Mouse (Mus musculus): Measurements from ENCODE around the gene Gm8369. TPM values are rescaled to one million over a fixed set of nuclear protein-coding genes. Genes with fewer than 3 reads are reported as not detected.

Gene Gm8369
- polyA plus RNA-seq, 1 experiment from 2014 or later, result not detected

DNA sequence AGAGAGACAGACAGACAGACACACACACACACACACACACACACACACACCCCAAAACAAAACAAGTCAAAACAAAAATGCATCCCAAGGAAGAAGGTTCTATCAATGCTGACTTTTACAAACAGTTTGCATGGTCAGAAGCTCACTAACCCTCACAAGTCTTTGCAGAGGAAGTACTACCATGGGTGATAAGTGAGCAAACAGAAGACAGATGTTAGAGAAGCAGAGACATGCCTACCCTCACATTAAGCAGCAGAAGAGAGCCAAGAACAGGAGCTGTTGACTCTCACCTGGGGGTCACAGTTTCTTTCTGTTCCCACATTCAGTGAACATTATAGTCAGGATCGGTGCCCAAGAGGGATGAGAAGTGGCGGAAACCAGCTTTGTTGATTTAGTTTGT is 6.0 kb upstream of the Gm8369 start:
- H3K36me3 ChIP-seq (ENCODE audit: control insufficient read depth, insufficient read depth, low read length), result no peaks in the 10 kb centered on the region
- no peak overlapping the region for H3K9ac ChIP-seq (ENCODE audit: low read length)
- no peak overlapping the region for H3K27ac ChIP-seq (ENCODE audit: low read depth, low read length)
- H3K9me3 ChIP-seq (ENCODE audit: control insufficient read depth, low read length), result no peaks in the 10 kb centered on the region
- no peaks in the 10 kb centered on the region for H3K4me1 ChIP-seq (ENCODE audit: control insufficient read depth, insufficient read depth, low read length)
- H3K4me2 ChIP-seq, result no peak overlapping the region
- no peak for DNase-seq (ENCODE audit: low spot score, missing footprints)
- no peak overlapping the region for H3K4me3 ChIP-seq (ENCODE audit: low read depth, low read length)
- no peak for ATAC-seq (ENCODE audit: low FRiP score)
- H3K27me3 ChIP-seq (ENCODE audit: control insufficient read depth, insufficient read depth, low read length), result no peaks in the 10 kb centered on the region
- WGBS, result 91% methylated on average over 2 of the region's 2 CpGs

DNA sequence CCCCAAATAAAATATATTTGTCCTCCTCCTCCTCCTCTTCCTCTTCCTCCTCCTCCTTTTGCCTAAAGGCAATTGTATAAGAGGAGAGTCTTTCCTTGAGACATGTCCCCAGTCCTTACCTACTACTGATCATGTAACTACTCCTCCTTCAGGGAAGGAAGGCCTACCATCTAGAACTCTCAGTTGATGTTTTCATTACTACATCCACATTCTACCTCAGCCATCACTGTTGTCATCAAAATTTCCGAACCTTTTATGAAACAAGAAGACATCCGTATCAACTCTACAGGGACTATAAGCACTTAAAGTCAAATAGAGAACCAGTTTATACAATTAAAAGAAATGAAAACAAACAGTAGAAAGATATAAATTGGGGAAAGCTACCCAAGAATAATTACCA is 3.1 kb upstream of the Gm8369 start:
- Histone ChIP-seq H3K4me1 (ENCODE audit: control insufficient read depth, insufficient read depth, low read length) (no peaks in the 10 kb centered on the region), H3K9ac (ENCODE audit: low read length) (no peak overlapping the region), H3K4me2 (no peak overlapping the region), H3K9me3 (ENCODE audit: control insufficient read depth, low read length) (no peaks in the 10 kb centered on the region), H3K4me3 (ENCODE audit: low read depth, low read length) (no peak overlapping the region), H3K27me3 (ENCODE audit: control insufficient read depth, insufficient read depth, low read length) (no peaks in the 10 kb centered on the region), H3K36me3 (ENCODE audit: control insufficient read depth, insufficient read depth, low read length) (no peaks in the 10 kb centered on the region), H3K27ac (ENCODE audit: low read depth, low read length) (no peak overlapping the region)
- WGBS, result 93% methylated on average over 2 of the region's 2 CpGs
- no peak for DNase-seq (ENCODE audit: low spot score, missing footprints)
- ATAC-seq (ENCODE audit: low FRiP score), result no peak

GRCm38 (mm10) chr19:11483941-11484340 is 1.8 kb upstream of the Gm8369 start:
- Histone ChIP-seq H3K9me3 (ENCODE audit: control insufficient read depth, low read length) (no peaks in the 10 kb centered on the region), H3K4me2 (no peak overlapping the region), H3K36me3 (ENCODE audit: control insufficient read depth, insufficient read depth, low read length) (no peaks in the 10 kb centered on the region), H3K4me3 (ENCODE audit: low read depth, low read length) (no peak overlapping the region), H3K27ac (ENCODE audit: low read depth, low read length) (no peak overlapping the region), H3K27me3 (ENCODE audit: control insufficient read depth, insufficient read depth, low read length) (no peaks in the 10 kb centered on the region), H3K9ac (ENCODE audit: low read length) (no peak overlapping the region), H3K4me1 (ENCODE audit: control insufficient read depth, insufficient read depth, low read length) (no peaks in the 10 kb centered on the region)
- WGBS, result 83% methylated on average over 4 of the region's 4 CpGs
- ATAC-seq (ENCODE audit: low FRiP score), result no peak
- no peak for DNase-seq (ENCODE audit: low spot score, missing footprints)

GRCm38 (mm10) chr19:11484388-11484787 is 1.4 kb upstream of the Gm8369 start:
- H3K27me3 ChIP-seq (ENCODE audit: control insufficient read depth, insufficient read depth, low read length), result no peaks in the 10 kb centered on the region
- no peak overlapping the region for H3K4me3 ChIP-seq (ENCODE audit: low read depth, low read length)
- H3K9ac ChIP-seq (ENCODE audit: low read length), result no peak overlapping the region
- H3K27ac ChIP-seq (ENCODE audit: low read depth, low read length), result no peak overlapping the region
- ATAC-seq (ENCODE audit: low FRiP score) (no peak), DNase-seq (ENCODE audit: low spot score, missing footprints) (no peak)
- H3K4me1 ChIP-seq (ENCODE audit: control insufficient read depth, insufficient read depth, low read length), result no peaks in the 10 kb centered on the region
- no peak overlapping the region for H3K4me2 ChIP-seq
- H3K36me3 ChIP-seq (ENCODE audit: control insufficient read depth, insufficient read depth, low read length), result no peaks in the 10 kb centered on the region
- 86% methylated on average over 3 of the region's 3 CpGs for WGBS
- H3K9me3 ChIP-seq (ENCODE audit: control insufficient read depth, low read length), result no peaks in the 10 kb centered on the region

GRCm38 (mm10) chr19:11485266-11485665 is 472 bp upstream of the Gm8369 start:
- no peak overlapping the region for H3K4me3 ChIP-seq (ENCODE audit: low read depth, low read length)
- ATAC-seq (ENCODE audit: low FRiP score), result no peak
- no peaks in the 10 kb centered on the region for H3K4me1 ChIP-seq (ENCODE audit: control insufficient read depth, insufficient read depth, low read length)
- no peak overlapping the region for H3K9ac ChIP-seq (ENCODE audit: low read length)
- no peaks in the 10 kb centered on the region for H3K27me3 ChIP-seq (ENCODE audit: control insufficient read depth, insufficient read depth, low read length)
- H3K9me3 ChIP-seq (ENCODE audit: control insufficient read depth, low read length), result no peaks in the 10 kb centered on the region
- no peak overlapping the region for H3K27ac ChIP-seq (ENCODE audit: low read depth, low read length)
- 87% methylated on average over 3 of the region's 3 CpGs for WGBS
- H3K36me3 ChIP-seq (ENCODE audit: control insufficient read depth, insufficient read depth, low read length), result no peaks in the 10 kb centered on the region
- no peak overlapping the region for H3K4me2 ChIP-seq
- DNase-seq (ENCODE audit: low spot score, missing footprints), result no peak

GRCm38 (mm10) chr19:11486599-11486998 is 861 bp downstream of the Gm8369 start:
- WGBS, result 73% methylated on average over 1 of the region's 1 CpGs
- H3K4me3 ChIP-seq (ENCODE audit: low read depth, low read length), result no peak overlapping the region
- no peaks in the 10 kb centered on the region for H3K36me3 ChIP-seq (ENCODE audit: control insufficient read depth, insufficient read depth, low read length)
- ATAC-seq (ENCODE audit: low FRiP score) (no peak), DNase-seq (ENCODE audit: low spot score, missing footprints) (no peak)
- H3K9ac ChIP-seq (ENCODE audit: low read length), result no peak overlapping the region
- H3K27me3 ChIP-seq (ENCODE audit: control insufficient read depth, insufficient read depth, low read length), result no peaks in the 10 kb centered on the region
- no peaks in the 10 kb centered on the region for H3K9me3 ChIP-seq (ENCODE audit: control insufficient read depth, low read length)
- no peaks in the 10 kb centered on the region for H3K4me1 ChIP-seq (ENCODE audit: control insufficient read depth, insufficient read depth, low read length)
- no peak overlapping the region for H3K27ac ChIP-seq (ENCODE audit: low read depth, low read length)
- no peak overlapping the region for H3K4me2 ChIP-seq

- ATAC-seq (ENCODE audit: low FRiP score) (no peak), DNase-seq (ENCODE audit: low spot score, missing footprints) (no peak)
- WGBS, result 86% methylated on average over 4 of the region's 4 CpGs
- H3K9me3 ChIP-seq (ENCODE audit: control insufficient read depth, low read length), result no peaks in the 10 kb centered on the region
- H3K4me1 ChIP-seq (ENCODE audit: control insufficient read depth, insufficient read depth, low read length), result no peaks in the 10 kb centered on the region
- H3K36me3 ChIP-seq (ENCODE audit: control insufficient read depth, insufficient read depth, low read length), result no peaks in the 10 kb centered on the region
- no peak overlapping the region for H3K4me3 ChIP-seq (ENCODE audit: low read depth, low read length)
- no peak overlapping the region for H3K4me2 ChIP-seq
- H3K27me3 ChIP-seq (ENCODE audit: control insufficient read depth, insufficient read depth, low read length), result no peaks in the 10 kb centered on the region
- H3K9ac ChIP-seq (ENCODE audit: low read length), result no peak overlapping the region
- no peak overlapping the region for H3K27ac ChIP-seq (ENCODE audit: low read depth, low read length)
Observed at GRCm38 (mm10) chr19:11491406-11492189, 5.9 kb downstream of the Gm8369 start.

- 70% methylated on average over 1 of the region's 1 CpGs for WGBS
- ATAC-seq (ENCODE audit: low FRiP score), result no peak
- no peaks in the 10 kb centered on the region for H3K9me3 ChIP-seq (ENCODE audit: control insufficient read depth, low read length)
- no peak for DNase-seq (ENCODE audit: low spot score, missing footprints)
- H3K27me3 ChIP-seq (ENCODE audit: control insufficient read depth, insufficient read depth, low read length), result no peaks in the 10 kb centered on the region
- no peaks in the 10 kb centered on the region for H3K4me1 ChIP-seq (ENCODE audit: control insufficient read depth, insufficient read depth, low read length)
- H3K27ac ChIP-seq (ENCODE audit: low read depth, low read length), result no peak overlapping the region
- no peaks in the 10 kb centered on the region for H3K36me3 ChIP-seq (ENCODE audit: control insufficient read depth, insufficient read depth, low read length)
- H3K9ac ChIP-seq (ENCODE audit: low read length), result no peak overlapping the region
- no peak overlapping the region for H3K4me2 ChIP-seq
- no peak overlapping the region for H3K4me3 ChIP-seq (ENCODE audit: low read depth, low read length)
Observed at GRCm38 (mm10) chr19:11492671-11493070, 6.9 kb downstream of the Gm8369 start.

DNA sequence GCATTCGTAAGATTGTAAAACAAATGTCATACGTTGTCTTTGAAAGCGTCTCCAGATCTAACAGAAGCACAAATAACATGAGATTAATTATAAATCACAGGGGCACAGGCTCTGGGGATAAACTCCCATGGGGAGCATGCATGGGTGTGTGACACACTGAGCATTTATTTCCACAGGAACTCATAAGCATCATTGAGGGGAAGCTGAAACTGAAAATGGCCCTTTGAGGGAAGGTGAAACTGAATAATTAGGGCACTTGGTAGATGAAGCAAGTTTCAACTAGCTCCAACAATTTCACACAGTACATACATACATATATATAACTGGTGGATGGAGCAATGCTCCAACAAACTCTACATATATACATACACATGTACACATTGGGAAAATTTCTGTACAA is 8.8 kb downstream of the Gm8369 start:
- Histone ChIP-seq H3K27me3 (ENCODE audit: control insufficient read depth, insufficient read depth, low read length) (no peaks in the 10 kb centered on the region), H3K27ac (ENCODE audit: low read depth, low read length) (no peak overlapping the region), H3K4me1 (ENCODE audit: control insufficient read depth, insufficient read depth, low read length) (no peaks in the 10 kb centered on the region), H3K4me3 (ENCODE audit: low read depth, low read length) (no peak overlapping the region), H3K4me2 (no peak overlapping the region), H3K9me3 (ENCODE audit: control insufficient read depth, low read length) (no peaks in the 10 kb centered on the region), H3K9ac (ENCODE audit: low read length) (no peak overlapping the region), H3K36me3 (ENCODE audit: control insufficient read depth, insufficient read depth, low read length) (no peaks in the 10 kb centered on the region)
- ATAC-seq (ENCODE audit: low FRiP score) (no peak), DNase-seq (ENCODE audit: low spot score, missing footprints) (no peak)
- 92% methylated on average over 3 of the region's 3 CpGs for WGBS
